Comparison of ENCODE assay signal across 9 mouse cellular contexts in the genomic region with DNA sequence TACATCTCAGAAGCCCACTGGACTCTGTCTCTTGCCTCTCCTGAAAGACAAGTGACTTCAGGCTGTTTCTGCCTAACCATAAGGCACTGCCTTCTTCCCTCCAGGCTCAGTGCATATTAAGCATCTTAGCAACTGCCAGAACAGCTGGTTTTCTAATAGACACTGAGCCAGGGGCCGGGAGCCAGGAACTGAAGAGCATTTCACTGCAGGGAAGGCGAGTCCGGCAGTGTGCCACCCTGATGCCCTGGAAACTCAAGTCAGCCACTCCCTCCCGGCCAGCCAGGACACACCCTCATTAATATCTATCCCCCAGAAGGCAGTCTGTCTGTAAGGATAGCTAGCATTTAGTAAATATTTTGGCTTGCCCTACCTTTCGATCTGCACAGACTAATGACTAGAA. TPM values are rescaled to one million over a fixed set of nuclear protein-coding genes. Genes with fewer than 3 reads are reported as not detected.
DNase-seq lines count a peak whose midpoint lies in the region; ATAC-seq and TF ChIP-seq lines count a peak whose summit lies in the region.
"Had no signal": no experiment of that assay in that cellular context is flagged by ENCODE, and none has a peak within 500 bp of the region (broad histone marks: within the 10 kb centered on the region; RNA-seq: fewer than 3 reads in every experiment).

No protein-coding gene starts in this region.

- H3K4me3 ChIP-seq in forebrain, postnatal 0 days (ENCODE audit: low read depth, low read length), result no peak overlapping the region
- H3K4me3 ChIP-seq in forebrain, embryonic 12.5 days (replicated peaks), result no peak overlapping the region
- H3K4me3 ChIP-seq in liver, embryonic 13.5 days (replicated peaks), result peak overlapping the region; percentile 17; the same call in 1 of the 2 replicates
- H3K4me3 ChIP-seq in stomach, embryonic 15.5 days (replicated peaks), result no peak overlapping the region

- no peak overlapping the region for H3K4me2 ChIP-seq in forebrain, postnatal 0 days (ENCODE audit: low read depth)
- H3K4me2 ChIP-seq in forebrain, embryonic 12.5 days, result no peak overlapping the region
- peak overlapping the region; percentile 58 for H3K4me2 ChIP-seq in liver, embryonic 13.5 days
- no peak overlapping the region for H3K4me2 ChIP-seq in stomach, embryonic 15.5 days

- 39% methylated on average over 5 of the region's 5 CpGs for WGBS in forebrain, postnatal 0 days
- WGBS in forebrain, embryonic 12.5 days, result 64% methylated on average over 5 of the region's 5 CpGs
- 33% methylated on average over 5 of the region's 5 CpGs for WGBS in liver, embryonic 13.5 days (ENCODE audit: insufficient replicate concordance)
- WGBS in stomach, embryonic 15.5 days, result 48% methylated on average over 5 of the region's 5 CpGs

- H3K27ac ChIP-seq in forebrain, postnatal 0 days (ENCODE audit: low read depth, low read length), result no peak overlapping the region
- H3K27ac ChIP-seq in forebrain, embryonic 12.5 days, result no peak overlapping the region
- peak overlapping the region; percentile 95 for H3K27ac ChIP-seq in liver, embryonic 13.5 days
- H3K27ac ChIP-seq in stomach, embryonic 15.5 days, result no peak overlapping the region
- H3K27ac ChIP-seq: macrophage had no signal

- peak; percentile 43 for DNase-seq in forebrain, postnatal 0 days
- DNase-seq in MN1 (ENCODE audit: low spot score), result peak; percentile 65
- DNase-seq in liver, embryonic 13.5 days, result peak; percentile 71
- no peak for DNase-seq in ovary, postnatal 14 days (ENCODE audit: low spot score)
- no peak for DNase-seq in cerebellum, adult 9-10 months

- H3K4me1 ChIP-seq in forebrain, postnatal 0 days (ENCODE audit: insufficient read depth), result no peaks in the 10 kb centered on the region
- peaks cover 4% of the 10 kb centered on the region; the same call in 1 of the 2 replicates for H3K4me1 ChIP-seq in forebrain, embryonic 12.5 days
- H3K4me1 ChIP-seq in liver, embryonic 13.5 days (replicated peaks), result peaks cover 56% of the 10 kb centered on the region
- peaks cover 12% of the 10 kb centered on the region; the same call in 1 of the 2 replicates for H3K4me1 ChIP-seq in stomach, embryonic 15.5 days

- H3K27me3 ChIP-seq in forebrain, postnatal 0 days (ENCODE audit: insufficient read depth, low read length), result no peaks in the 10 kb centered on the region
- H3K27me3 ChIP-seq in forebrain, embryonic 12.5 days, result no peaks in the 10 kb centered on the region
- no peaks in the 10 kb centered on the region for H3K27me3 ChIP-seq in liver, embryonic 13.5 days
- no peaks in the 10 kb centered on the region for H3K27me3 ChIP-seq in stomach, embryonic 15.5 days (replicated peaks)

- TF ChIP-seq CTCF in forebrain, postnatal 0 days (IDR thresholded peaks at IDR 0.05; ENCODE audit: low read depth), result no peak

- H3K9ac ChIP-seq in forebrain, postnatal 0 days, result no peak overlapping the region
- H3K9ac ChIP-seq in forebrain, embryonic 12.5 days, result no peak overlapping the region
- peak overlapping the region; percentile 70 for H3K9ac ChIP-seq in liver, embryonic 13.5 days
- H3K9ac ChIP-seq in stomach, embryonic 15.5 days, result no peak overlapping the region

- H3K36me3 ChIP-seq in forebrain, postnatal 0 days (ENCODE audit: insufficient read depth), result peaks cover 12% of the 10 kb centered on the region; the same call in 1 of the 2 replicates
- no peaks in the 10 kb centered on the region for H3K36me3 ChIP-seq in forebrain, embryonic 12.5 days (replicated peaks)
- H3K36me3 ChIP-seq in liver, embryonic 13.5 days, result peaks cover 23% of the 10 kb centered on the region
- H3K36me3 ChIP-seq in stomach, embryonic 15.5 days, result no peaks in the 10 kb centered on the region

- no peaks in the 10 kb centered on the region for H3K9me3 ChIP-seq in forebrain, postnatal 0 days (ENCODE audit: low read length)
- no peaks in the 10 kb centered on the region for H3K9me3 ChIP-seq in forebrain, embryonic 12.5 days
- no peaks in the 10 kb centered on the region for H3K9me3 ChIP-seq in liver, embryonic 13.5 days (replicated peaks)
- H3K9me3 ChIP-seq in stomach, embryonic 15.5 days, result no peaks in the 10 kb centered on the region

- peak; percentile 69; the same call in 1 of the 2 replicates for ATAC-seq in forebrain, postnatal 0 days
- ATAC-seq in forebrain, embryonic 12.5 days (ENCODE audit: low FRiP score), result no peak
- peak; percentile 97 for ATAC-seq in erythroid progenitor cell, adult 5-6 weeks (replicated peaks; ENCODE audit: low FRiP score, poor library complexity, severe bottlenecking)
- ATAC-seq in liver, embryonic 13.5 days (ENCODE audit: low read depth), result peak; percentile 98
- peak; percentile 90 for ATAC-seq in stomach, embryonic 15.5 days (ENCODE audit: insufficient read depth, low FRiP score, low read depth)

RNA-seq across cellular contexts. Expression of a gene that starts 12.1 kb away (rescaled TPM):
- total RNA-seq in forebrain, postnatal 0 days (2014; rRNA removed), result 10.1 and 11.5 TPM in 2 replicates
- 7.3 and 8.3 TPM in 2 replicates for polyA plus RNA-seq in forebrain, postnatal 0 days (2015; fragmentation: Nextera tagmentation; extraction: Ambion mirVana)
- 27.4 and 36.4 TPM in 2 replicates for polyA plus RNA-seq in forebrain, embryonic 12.5 days (2016; fragmentation: Nextera tagmentation; extraction: Ambion mirVana)
- total RNA-seq in erythroid progenitor cell, adult 5-6 weeks (2015; ENCODE audit: low replicate concordance), result 27.2 and 36.0 TPM in 2 replicates
- total RNA-seq in erythroid progenitor cell, adult 5-6 weeks (2017; ENCODE audit: low replicate concordance), result 49.9 and 78.3 TPM in 2 replicates
- 21.6 and 25.9 TPM in 2 replicates for polyA plus RNA-seq in liver, embryonic 13.5 days (2015; fragmentation: Nextera tagmentation; extraction: Ambion mirVana)
- 14.4 and 16.3 TPM in 2 replicates for polyA plus RNA-seq in stomach, embryonic 15.5 days (2015; fragmentation: Nextera tagmentation; extraction: Ambion mirVana)

Comparison
In these comparisons a context has a peak if more than half of its experiments do, and no peak if none do; other contexts are left out.
1. DNase-seq: peak in forebrain, postnatal 0 days (single experiment), MN1 (single experiment) and liver, embryonic 13.5 days (single experiment); none in ovary, postnatal 14 days (single experiment) and cerebellum, adult 9-10 months (single experiment).